Mouse (Mus musculus) hematopoietic stem cell, adult 5-6 weeks (primary cell): ENCODE measurements around the gene Pum2. TPM values are rescaled to one million over a fixed set of nuclear protein-coding genes. Genes with fewer than 3 reads are reported as not detected.
"Not testable (repeated sequence)": the region's sequence is repeated elsewhere in the genome, so short reads cannot be mapped to it uniquely, and the experiment has no call there.

Source experiments
- ATAC-seq, 2 experiments: fragments of 125-278 bp in 1 of 2; replicated peaks in 1 of 2; 2 replicates each; pipeline ENCODE4 v1.8.0; 2016 to 2017; ENCODE audit warnings: inconsistent platforms in 2 of 2, mild to moderate bottlenecking in 2 of 2, moderate number of reproducible peaks in 2 of 2, low read depth in 1 of 2, moderate TSS enrichment in 1 of 2; ENCODE audit not compliant: low FRiP score in 2 of 2, poor library complexity in 2 of 2, severe bottlenecking in 2 of 2, insufficient read depth in 1 of 2, low TSS enrichment in 1 of 2
- total RNA-seq: library from RNA; stranded (forward); fragments of 172-1452, 232-1000 nt; gene quantifications from 2 replicates; pipeline ENCODE4 v1.2.3, GENCODE M21; 2017

Pum2 gene
- 173 and 218 TPM in 2 replicates for total RNA-seq

DNA sequence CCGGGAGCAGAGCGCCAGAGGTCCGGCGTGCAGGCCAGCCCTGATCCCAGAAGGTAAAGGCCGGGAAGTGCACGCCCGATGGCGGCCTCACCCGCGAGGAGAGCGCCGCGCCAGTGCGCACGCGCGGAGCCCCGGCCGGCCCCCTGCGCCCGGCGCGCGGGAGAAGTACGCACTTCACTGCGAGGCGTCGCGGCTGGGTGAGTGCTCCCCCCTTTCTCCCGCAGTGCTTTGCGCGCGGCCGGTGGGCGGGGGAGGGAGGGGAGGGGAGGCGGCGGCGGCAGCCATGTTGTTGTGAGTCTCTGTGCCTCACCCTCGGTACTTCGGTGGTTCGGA lies at the start of gene Pum2:
TSS of gene Pum2 (plus strand) at position 161 of the 333 bp plus-strand sequence.
- ATAC-seq, result peak; percentile 76 to 86

DNA sequence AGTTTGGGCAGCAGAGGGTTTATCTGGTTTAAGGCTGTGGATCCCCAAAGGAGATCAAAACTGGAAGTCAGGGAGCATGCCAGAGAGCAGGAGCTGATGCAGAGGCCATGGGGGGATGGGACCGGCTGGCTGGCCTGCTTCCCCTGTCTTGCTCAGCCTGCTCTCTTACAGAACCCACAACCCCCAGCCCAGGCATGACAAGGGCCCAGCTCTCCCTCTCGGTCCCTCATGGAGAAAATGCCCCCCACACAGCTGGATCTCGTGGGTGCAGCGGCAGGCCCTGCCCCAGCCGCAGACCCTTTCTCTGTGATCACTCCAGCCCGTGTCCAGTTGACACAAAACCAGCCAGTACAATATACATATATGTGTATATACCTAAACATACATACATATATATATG lies 44.4 kb upstream of the Pum2 start:
- no peak for ATAC-seq

DNA sequence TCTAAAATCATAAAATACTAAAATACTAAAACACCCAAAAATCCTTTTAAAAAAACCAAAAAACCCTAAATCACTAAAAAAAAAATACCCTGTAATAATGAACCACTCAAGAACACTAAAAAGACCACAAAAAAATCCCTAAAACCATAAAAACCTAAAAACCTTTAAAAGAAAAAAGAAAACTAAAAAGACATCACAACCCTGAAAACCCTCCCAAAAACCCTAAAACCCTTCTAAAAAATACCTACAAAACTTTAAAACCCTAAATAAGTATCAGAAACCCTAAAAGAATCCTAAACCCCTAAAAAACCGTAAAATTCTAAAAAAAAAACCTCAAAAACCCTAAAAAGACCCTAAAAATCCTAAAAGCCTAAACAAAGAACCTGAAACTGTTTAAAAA lies 42.2 kb upstream of the Pum2 start:
- no peak for ATAC-seq

DNA sequence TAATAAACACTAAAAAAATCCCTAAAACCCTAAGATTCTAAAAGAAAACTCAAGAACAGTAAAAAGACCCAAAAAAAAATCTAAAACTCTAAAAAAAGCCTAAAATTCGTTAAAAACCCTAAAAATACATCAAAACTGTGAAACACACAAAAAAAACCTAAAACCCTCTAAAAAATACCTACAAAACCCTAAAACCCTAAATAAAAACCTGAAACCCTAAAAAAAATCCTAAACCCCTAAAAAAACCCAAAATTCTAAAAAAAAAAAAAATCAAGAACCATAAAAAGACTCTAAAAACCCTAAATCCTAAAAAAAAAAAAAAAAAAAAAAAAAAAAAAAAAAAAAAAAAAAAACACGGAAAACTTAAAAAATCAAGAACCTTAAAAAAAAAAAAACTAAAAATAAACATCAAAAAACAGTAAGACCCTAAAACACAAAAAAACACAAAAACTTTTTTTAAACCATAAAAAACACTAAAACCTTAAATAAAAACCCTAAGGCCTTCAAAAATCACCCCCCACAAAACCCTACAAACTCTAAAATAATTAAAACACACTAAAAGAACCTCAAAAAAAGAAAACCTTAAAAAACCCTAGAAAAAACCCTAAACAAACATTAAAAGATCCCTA lies 41.1 kb upstream of the Pum2 start:
- no peak for ATAC-seq

DNA sequence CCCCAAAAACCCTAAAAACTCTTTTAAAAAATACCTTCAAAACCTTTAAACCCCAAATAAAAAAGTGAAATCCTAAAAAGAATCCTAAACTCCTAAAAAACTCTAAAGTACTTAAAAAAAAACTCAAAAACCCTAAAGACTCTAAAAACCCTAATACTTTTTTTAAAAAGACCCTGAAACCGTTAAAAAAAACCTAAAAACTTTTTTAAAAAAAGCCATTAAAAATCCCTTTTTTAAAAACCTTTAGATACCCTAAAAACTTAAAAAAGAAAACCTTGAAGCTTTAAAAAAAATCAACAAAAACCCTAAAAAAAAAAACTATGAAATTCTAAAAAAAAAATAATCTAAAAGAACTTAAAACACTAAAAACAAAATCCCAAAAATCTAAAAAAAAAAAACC lies 39.6 kb upstream of the Pum2 start:
- no peak for ATAC-seq

DNA sequence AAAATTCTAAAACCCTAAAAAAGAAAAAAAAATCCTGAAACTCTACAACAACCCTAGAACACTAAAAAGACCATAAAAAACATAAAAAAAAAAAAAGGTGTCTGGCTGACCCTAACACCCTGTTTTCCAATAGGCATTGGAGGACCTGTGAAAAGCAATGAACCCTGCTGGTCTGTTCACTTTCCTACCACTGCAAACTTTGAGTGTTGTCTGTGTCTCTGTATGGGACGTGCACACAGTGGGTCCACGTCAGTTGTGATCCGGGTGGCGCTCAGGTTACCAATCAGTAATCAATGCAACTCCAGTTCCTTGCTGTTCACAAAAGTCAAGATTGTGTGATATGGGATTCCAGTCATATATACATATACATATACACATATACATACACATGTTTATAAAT lies 38.4 kb upstream of the Pum2 start:
- ATAC-seq, result peak in 1 of 2 experiments; percentile 15; a peak in 1 of 4 replicates

DNA sequence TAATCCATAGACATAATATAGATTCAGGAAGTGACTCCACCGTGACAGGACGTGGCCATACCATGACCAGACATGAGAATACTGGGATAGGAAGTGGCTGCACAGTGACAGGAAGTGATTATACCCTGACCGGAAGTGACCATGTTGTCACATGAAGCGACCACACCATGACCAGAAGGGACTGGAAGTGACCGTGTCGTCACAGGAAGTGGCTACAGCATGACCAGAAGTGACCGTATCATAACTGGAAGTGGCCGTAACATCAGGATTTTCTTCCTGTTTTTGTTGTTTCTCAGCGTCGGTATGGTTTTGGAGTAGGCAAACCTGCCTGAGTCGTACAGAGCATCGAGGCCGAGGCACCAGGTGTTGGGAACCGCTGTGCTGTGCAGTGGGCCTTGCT lies 37.0 kb upstream of the Pum2 start:
- peak in 1 of 2 experiments; percentile 42; a peak in 1 of 4 replicates for ATAC-seq

DNA sequence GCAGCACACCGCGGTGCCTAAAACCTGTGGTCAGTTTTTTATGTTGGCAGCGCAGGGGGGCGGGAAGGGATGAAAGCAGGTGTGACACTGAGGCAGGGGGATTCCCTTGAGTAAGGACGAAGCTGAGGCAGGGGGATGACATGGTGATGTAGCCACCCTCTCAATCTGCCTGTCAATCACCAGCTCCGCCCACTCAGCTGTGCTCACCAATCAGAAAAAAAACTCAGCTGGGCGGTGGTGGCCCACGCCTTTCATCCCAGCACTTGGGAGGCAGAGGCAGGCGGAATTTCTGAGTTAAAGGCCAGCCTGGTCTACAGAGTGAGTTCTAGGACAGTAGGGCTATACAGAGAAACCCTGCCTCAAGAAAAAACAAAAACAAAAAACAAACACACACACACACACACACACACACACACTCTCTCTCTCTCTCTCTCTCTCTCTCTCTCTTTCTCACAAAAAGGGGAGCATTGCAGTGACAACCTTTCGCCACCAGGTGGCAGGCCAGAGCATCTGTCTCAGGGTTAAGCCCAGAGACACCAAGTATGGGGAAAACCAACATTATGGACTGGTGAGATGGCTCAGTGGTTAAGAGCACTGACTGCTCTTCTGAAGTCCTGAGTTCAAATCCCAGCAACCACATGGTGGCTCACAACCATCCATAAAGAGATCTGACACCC lies 35.4 kb upstream of the Pum2 start:
- ATAC-seq, result peak; percentile 53 to 56; a peak in 3 of 4 replicates

DNA sequence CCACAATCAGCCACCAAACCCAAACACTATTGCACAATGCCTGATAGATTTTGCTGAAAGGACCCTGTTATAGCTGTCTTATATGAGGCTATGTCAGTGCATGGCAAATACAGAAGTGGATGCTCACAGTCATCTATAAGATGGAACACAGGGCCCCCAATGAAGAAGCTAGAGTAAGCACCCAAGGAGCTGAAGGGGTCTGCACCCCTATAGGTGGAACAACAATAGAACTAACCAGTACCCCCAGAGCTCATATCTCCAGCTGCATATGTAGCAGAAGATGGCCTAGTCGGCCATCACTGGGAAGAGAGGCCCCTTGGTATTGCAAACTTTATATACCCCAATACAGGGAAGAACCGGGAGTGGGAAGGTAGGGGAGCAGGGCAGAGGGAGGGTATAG lies 33.7 kb upstream of the Pum2 start:
- not testable (repeated sequence) for ATAC-seq

DNA sequence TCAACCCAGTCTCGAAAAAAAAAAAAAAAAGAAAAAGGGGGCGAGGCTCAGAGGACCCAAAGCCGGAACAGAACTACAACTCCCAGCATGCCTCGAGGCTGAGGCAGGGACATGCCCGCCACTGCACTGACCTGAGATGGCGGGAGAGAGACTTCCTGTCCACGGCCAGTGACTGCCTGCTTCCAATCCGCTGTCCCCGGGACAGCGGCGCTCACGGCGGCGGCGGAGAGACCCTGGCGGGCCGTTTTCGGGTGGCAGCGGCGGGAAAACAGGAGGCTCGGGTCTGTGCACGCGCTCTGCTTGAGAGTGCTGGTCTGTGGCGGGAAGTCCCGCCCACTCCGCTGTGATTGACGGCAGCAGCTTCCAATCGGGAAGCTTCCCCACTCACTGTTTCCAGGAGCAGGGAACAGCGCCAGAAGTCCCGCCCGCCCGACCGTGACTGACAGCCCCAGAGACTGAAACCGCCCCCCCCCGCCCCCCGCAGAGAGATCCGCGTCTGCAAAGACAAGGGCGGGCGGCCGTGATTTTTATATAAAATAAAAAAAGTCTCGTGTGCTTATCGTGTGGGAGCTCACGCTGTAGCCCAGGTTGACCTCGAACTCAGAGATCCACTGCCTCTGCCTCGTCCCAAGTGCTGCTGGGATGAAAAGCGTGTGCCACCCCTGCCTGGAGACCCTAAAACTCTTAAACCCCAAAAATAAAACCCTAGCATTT lies 33.1 kb upstream of the Pum2 start:
- ATAC-seq, result peak; percentile 94 to 98

DNA sequence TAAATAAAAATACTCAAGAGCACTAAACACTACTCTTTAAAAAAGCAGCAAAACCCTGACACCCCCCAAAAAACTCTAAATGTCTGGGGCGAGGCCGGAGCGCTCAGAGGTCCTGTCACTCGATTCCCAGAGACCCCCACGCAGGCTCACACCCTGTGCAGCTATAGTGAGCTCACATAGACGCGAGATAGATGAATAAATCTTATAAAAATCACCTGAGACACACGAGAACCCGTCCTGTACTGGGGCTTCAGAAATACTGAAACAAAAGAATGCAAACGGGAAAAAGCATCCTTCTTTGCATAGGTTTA lies 32.6 kb upstream of the Pum2 start:
- no peak for ATAC-seq

DNA sequence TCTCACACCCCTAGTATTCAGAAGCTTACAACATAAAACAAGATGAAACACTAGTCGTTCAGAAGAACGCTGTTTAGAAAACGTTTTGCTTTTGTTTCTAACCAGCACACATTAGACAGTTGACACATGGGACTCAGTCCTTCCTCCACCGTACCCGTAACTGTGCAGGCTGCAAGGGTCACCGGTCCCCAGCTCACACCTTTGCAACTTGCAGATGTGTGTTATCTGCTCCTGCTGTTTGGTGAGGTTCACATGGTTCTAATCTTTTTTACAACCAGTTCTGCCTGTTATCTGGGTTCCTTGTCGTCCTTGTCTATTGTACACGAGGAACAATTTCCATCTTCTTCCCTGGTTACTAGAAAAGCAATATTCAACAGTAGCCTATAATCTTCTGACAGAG lies 25.7 kb upstream of the Pum2 start:
- not testable (repeated sequence) for ATAC-seq

DNA sequence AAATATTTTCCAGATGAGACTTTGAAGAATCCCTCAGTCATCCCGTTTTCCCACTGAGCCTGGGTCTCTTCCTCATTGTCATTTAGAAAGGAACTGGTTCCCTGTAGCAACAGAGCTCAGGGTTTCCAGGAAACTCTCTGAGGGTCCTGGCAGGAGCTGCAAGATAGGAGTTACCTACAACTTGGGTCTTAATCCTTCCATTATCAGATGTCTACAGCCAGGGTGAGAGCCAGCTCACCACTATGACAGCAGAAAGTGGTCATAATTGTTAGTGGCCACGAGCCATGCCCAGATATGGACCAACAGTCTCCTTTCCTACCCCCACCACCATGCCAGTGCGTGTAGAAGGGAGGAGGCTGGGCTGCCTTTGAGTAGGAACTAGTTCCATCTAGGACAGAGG lies 23.9 kb upstream of the Pum2 start:
- not testable (repeated sequence) for ATAC-seq

DNA sequence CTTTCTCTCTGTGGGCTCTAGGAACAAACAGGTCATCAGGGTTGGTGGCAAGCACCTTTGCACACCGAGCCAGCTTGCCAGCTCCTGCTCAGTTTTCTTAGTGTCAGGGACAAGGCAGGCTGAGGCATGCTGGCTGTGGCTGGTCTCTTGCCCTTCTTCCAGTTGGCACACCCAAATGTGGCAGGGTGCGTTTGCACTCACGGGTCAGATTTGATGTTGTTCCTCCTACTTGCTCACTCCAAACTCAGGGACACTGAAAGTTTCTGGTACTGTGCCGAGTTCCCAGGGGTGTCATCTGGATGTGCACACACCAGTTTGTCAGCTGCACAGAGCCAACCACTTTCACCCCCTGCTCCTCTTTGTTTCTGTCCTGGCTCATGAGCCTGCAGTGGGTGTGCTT lies 17.3 kb upstream of the Pum2 start:
- ATAC-seq, result no peak

DNA sequence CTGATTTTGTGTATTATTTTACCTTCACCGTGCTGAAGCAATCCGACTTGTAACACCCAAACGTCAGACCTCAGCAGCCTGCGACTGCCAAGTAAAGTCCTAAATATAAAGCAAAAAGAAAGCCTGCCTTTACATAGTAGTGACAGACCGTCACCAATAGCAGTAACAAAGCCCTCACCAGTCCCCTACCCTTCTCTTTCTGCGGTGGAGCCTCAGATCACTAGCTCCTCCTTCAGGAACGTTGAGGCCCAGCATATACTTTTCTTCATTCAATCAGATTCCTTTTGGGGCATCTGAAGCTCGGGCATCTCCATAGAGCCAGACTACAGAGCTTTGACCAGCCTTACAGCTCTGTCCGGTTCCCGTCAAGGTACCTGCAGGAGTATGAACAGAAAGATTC lies 16.8 kb upstream of the Pum2 start:
- ATAC-seq, result no peak

DNA sequence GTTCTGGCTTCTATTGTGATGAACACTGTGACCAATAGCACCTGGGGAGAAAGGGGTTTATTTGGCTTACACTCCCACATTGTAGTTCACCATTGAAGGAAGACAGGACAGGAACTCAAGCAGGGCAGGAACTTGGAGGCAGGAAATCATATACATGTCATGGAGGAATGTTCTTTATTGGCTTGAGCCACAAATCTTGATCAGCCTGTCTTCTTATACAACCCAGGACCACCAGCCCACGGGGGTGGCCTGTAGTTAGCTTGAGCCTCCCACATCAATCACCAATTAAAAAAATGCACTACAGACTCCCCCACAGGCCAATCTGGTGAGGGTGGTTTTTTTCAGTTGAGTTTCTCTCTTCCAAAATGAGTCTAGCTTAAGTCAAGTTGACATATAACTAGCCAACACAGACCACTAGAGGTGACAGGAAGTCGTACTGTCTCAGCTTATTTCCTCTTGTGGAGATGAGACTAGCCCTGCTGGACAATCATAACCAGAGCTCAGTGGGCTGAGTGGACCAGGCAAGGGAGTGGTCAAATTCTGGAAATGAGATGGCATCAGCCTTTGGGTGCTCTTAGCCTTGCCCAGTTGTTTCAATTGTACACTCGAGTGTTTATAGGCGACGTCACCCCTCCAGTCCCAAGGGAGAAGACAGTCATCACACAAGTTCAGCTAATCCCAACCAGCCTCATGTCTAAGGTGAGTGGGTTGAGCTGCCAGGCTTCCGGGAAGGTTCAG lies 16.1 kb upstream of the Pum2 start:
- no peak for ATAC-seq

DNA sequence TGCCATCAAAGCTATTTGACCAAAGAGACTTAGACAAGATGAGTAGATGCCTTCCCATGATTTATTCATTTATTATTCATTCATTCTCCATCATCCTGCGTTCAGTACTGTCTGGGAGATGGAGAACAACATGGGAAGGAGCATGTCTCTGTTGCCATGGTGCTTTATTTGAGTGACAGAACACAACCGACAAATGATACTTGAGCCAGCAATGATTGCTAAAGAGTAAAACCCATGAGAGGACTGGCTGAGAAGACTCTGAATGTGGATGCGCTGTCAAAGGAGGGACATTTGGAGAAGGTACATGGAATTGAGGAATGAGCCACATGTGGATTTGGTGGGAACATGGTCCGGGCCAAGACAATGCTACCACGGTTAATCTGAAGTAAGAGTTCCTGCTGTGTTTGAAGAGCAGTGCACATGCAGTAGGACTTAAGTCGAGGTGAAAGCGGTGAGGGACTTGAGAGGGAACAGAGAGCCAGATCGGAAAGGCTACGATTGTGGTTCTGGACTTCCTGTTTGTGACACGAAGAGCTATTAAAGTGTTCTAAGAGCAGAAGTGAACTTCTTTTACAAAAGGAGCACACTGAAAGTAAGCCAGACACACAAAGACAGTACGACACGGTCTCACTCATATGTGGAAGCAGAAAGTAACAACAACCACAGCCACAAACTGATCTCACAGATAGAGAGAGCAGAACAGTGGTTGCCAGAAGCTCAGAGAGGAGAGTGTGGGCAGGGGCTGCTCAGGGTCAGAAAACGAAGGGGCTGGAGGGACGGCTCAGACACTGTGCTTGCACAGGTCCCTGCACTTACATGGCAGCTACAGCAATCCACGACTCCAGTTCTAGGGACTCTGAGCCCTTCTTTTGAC lies 14.3 kb upstream of the Pum2 start:
- peak; percentile 83 to 87 for ATAC-seq
